Mouse (Mus musculus) thymus, adult 2 months (tissue): Measurements from ENCODE around the gene Cpxm1. TPM values are rescaled to one million over a fixed set of nuclear protein-coding genes. Genes with fewer than 3 reads are reported as not detected.

ENCODE experiments used
- DNase-seq: peaks from one replicate; pipeline ENCODE4 v3.0.0; 2021
- H3K27ac ChIP-seq: fragments of 200-500 bp; 2 replicates; pipeline ENCODE4 v1.5.1; 2012; ENCODE audit warnings: low read length, control low read depth; ENCODE audit not compliant: control insufficient read depth, insufficient read depth
- H3K27me3 ChIP-seq: fragments of 200-500 bp; 2 replicates; pipeline ENCODE4 v1.6.1; 2012; ENCODE audit warnings: mild to moderate bottlenecking, low read length, moderate library complexity, mixed read lengths; ENCODE audit not compliant: control insufficient read depth, insufficient read depth
- H3K36me3 ChIP-seq: fragments of 200-500 bp; 2 replicates; pipeline ENCODE4 v1.6.1; 2012; ENCODE audit warnings: mild to moderate bottlenecking, low read length, moderate library complexity; ENCODE audit not compliant: control insufficient read depth, insufficient read depth
- H3K4me1 ChIP-seq: fragments of 200-500 bp; replicated peaks from 2 replicates; pipeline ENCODE4 v1.6.1; 2012; ENCODE audit warnings: low read length; ENCODE audit not compliant: control insufficient read depth, insufficient read depth
- H3K4me3 ChIP-seq: fragments of 200-500 bp; 2 replicates; pipeline ENCODE4 v1.5.1; 2012; ENCODE audit warnings: mild to moderate bottlenecking, low read length, control low read depth, moderate library complexity; ENCODE audit not compliant: control insufficient read depth, insufficient read depth
- CTCF ChIP-seq: fragments of 200-500 bp; IDR thresholded peaks from 2 replicates; pipeline ENCODE4 v1.5.1; 2012; ENCODE audit warnings: mild to moderate bottlenecking, control low read depth, low read length, moderate library complexity, borderline replicate concordance; ENCODE audit not compliant: control insufficient read depth, poor library complexity, insufficient read depth; ENCODE audit errors: extremely low read depth
- POLR2A ChIP-seq: fragments of 200-500 bp; IDR thresholded peaks from 2 replicates; pipeline ENCODE4 v1.6.1; 2012; ENCODE audit warnings: mild to moderate bottlenecking, low read length, control low read depth, moderate library complexity; ENCODE audit not compliant: control insufficient read depth, poor library complexity, insufficient read depth; ENCODE audit errors: extremely low read depth
- WGBS: fragments of 180-500 bp; shearing (Covaris S2); methylation state at CpG from one replicate; pipeline ENCODE4 v1.1.7; 2018; 5-methylcytosine and 5-hydroxymethylcytosine counted together
- polyA plus RNA-seq: library from polyadenylated mRNA; depleted of rRNA; stranded (reverse); fragments of >200 nt; gene quantifications from 2 replicates; pipeline ENCODE4 v1.2.3, GENCODE M21; 2012

Cpxm1 gene
- polyA plus RNA-seq, 1 experiment = 7.2 TPM

DNA sequence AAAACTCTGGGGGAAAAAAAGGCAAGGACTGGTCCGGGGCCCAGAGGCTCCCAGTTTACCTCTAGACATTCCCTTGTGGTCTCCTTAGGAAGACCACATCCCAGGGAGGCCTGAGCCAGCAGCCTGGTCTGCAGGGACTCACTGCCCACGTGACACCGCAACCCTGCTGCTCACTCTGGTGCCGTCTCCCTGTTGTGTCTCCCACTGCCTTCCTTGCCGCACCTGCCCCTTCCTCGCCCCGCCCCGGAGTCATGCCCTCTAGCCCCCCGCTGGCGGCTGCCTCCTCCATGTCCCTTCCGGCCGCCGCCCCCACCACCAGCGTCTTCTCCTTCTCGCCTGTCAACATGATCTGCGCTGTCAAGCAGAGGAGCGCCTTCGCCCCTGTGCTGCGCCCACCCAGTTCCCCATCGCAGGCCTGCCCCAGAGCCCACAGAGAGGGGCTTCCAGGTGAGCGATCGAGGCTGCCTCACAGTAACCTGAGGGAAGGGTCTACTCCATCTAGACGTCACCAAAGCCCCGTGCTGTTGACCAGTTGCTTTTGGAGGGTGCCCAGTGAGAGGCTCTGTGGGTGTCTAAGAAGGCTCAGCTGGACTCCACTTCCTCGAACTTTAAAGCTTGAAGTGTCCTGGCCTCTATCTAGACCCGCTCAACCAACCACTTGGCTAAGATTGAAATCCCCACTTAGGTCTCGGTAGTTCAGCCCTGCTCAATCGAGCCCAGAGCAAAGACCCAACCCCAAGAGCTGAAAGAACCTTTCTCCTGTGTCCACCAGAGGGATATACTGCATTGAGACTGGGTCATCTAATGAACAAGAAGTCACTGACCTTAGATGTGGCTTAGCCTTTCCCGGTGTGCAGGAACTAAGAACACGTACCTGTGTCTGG lies 31.9 kb downstream of the Cpxm1 start:
- no peaks in the 10 kb centered on the region for H3K36me3 ChIP-seq
- WGBS = 12% methylated on average over 30 of the region's 30 CpGs
- H3K4me1 ChIP-seq = no peaks in the 10 kb centered on the region; the same call in 1 of the 2 replicates
- no peak overlapping the region for H3K27ac ChIP-seq
- H3K4me3 ChIP-seq = no peak overlapping the region
- peak; percentile 17 for DNase-seq
- H3K27me3 ChIP-seq = peaks cover 8% of the 10 kb centered on the region; the same call in 1 of the 2 replicates
- TF ChIP-seq CTCF = no peak
- no peak for TF ChIP-seq POLR2A

DNA sequence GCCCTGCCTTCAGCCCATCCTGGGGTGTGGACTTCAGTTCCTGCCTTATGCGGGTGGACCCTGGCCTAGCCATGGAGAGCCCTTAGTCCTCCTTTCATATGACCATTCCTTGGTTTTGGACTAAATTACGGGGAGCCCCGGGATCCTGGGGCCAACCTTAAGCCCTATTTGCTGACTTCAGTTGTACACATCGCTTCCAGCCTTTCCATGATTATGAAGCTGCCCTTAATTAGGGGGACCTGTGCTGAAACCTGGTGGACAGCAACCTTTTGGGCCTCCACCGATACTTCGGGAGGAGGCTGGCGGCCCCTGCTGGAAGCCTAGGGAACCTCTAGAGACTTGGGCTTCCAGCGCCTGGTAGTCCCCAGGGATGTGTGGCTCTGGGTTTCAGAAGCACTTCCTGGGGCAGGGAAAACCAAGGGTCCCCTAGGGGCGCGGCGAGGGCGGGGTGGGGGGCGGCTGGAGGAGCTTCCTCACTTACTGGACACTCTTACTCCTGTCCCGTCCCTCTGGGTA lies 34.8 kb downstream of the Cpxm1 start:
- Histone ChIP-seq H3K4me3 (no peak overlapping the region), H3K4me1 (no peaks in the 10 kb centered on the region; the same call in 1 of the 2 replicates), H3K36me3 (no peaks in the 10 kb centered on the region), H3K27me3 (peaks cover 17% of the 10 kb centered on the region; the same call in 1 of the 2 replicates), H3K27ac (no peak overlapping the region)
- WGBS = 8% methylated on average over 14 of the region's 14 CpGs
- peak; percentile 39 for DNase-seq
- TF ChIP-seq CTCF = no peak
- no peak for TF ChIP-seq POLR2A

DNA sequence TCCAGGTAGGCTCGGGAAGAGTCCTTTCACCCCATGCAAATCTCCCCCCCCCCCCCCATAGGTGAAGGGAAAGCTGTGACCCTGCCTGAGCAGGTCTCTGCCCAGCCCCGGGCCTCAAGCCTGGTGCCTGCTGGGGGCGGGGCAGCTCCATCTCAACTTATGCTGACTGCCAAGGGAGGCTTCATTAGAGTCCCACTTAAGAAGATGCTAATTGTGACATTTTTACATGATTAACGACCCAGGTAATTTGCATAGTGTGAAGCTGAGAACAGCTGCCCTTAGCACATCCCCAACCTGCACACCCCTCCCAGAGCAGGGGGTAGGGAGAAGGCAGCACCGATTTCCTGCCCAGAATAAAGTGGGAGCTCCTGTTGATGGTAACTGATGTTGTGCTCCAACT lies 38.5 kb downstream of the Cpxm1 start:
- H3K36me3 ChIP-seq = no peaks in the 10 kb centered on the region
- H3K4me3 ChIP-seq = no peak overlapping the region
- no peak for DNase-seq
- TF ChIP-seq POLR2A (no peak), CTCF (no peak)
- no peaks in the 10 kb centered on the region for H3K4me1 ChIP-seq
- WGBS = 24% methylated on average over 5 of the region's 5 CpGs
- H3K27me3 ChIP-seq = peaks cover 14% of the 10 kb centered on the region; the same call in 1 of the 2 replicates
- no peak overlapping the region for H3K27ac ChIP-seq

DNA sequence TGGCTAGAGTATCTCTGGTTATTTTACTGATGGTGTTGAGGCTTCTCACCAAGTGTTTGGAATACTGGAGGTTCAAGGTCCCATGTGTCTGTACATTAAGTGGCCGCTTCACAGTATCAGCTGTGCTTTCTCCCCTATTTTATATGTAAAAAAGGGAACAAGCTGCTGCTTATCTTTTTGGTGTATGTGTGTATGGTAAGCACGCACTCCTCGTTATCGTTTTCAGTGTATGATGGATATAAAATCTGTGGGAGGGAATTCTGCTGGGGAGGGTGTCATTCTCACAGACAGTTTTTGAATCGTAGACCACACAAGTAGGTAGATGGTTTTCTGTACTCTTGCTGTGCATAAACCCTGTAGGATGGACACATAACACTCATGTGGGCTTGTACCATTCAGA lies 39.8 kb downstream of the Cpxm1 start:
- 92% methylated on average over 5 of the region's 5 CpGs for WGBS
- H3K27me3 ChIP-seq = peaks cover 11% of the 10 kb centered on the region; the same call in 1 of the 2 replicates
- H3K4me3 ChIP-seq = no peak overlapping the region
- no peaks in the 10 kb centered on the region for H3K4me1 ChIP-seq
- H3K27ac ChIP-seq = no peak overlapping the region
- no peak for DNase-seq
- no peaks in the 10 kb centered on the region for H3K36me3 ChIP-seq
- TF ChIP-seq CTCF (no peak), POLR2A (no peak)

DNA sequence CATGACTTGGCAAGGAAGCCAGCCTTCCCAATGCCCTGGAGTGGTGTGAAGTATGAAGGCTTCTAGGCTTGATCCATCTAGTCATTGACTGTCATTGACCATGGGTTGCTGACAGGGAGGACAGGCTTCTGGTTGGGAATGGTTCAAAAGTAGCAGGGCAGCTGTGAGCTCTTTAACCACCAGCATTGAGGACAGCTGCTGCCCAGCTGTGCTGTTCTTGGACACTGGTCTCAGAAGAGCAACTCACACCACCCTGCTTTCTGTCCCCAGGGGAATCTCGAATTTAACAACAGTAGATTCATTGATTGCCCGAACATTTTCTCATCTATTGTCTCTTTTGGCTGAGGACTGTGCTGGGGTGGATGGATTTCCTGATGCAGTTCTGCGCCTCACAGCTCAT lies 43.5 kb downstream of the Cpxm1 start:
- TF ChIP-seq CTCF (no peak), POLR2A (no peak)
- no peaks in the 10 kb centered on the region for H3K36me3 ChIP-seq
- no peak for DNase-seq
- H3K27me3 ChIP-seq = no peaks in the 10 kb centered on the region
- no peak overlapping the region for H3K27ac ChIP-seq
- 76% methylated on average over 3 of the region's 3 CpGs for WGBS
- H3K4me1 ChIP-seq = no peaks in the 10 kb centered on the region
- no peak overlapping the region for H3K4me3 ChIP-seq

DNA sequence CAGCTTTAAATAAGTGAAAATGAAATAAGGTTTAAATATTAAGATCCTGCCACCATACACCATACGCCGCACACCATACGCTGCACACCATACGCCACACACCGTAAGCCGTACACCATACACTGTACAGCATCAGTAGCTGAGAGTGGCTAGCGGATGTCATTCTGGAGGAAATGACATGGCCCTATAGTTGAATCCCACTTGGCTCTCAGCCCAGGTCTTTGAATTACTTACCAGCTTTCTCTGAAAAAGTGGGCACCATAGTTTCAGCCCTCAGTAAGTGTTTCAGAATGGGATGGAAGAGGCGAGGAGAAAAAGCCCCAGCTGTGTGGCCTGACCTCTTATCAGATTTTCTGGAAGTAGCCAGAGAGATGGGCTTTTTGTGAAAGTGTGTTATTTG lies 44.0 kb downstream of the Cpxm1 start:
- 95% methylated on average over 8 of the region's 8 CpGs for WGBS
- H3K4me1 ChIP-seq = no peaks in the 10 kb centered on the region
- TF ChIP-seq CTCF = no peak
- no peak for TF ChIP-seq POLR2A
- no peaks in the 10 kb centered on the region for H3K27me3 ChIP-seq
- H3K27ac ChIP-seq = no peak overlapping the region
- H3K4me3 ChIP-seq = no peak overlapping the region
- DNase-seq = no peak
- H3K36me3 ChIP-seq = no peaks in the 10 kb centered on the region
